Mouse (Mus musculus): ENCODE measurements around the gene Tmem9b.

Tmem9b gene

GRCm38 (mm10) chr7:109686585-109687128, 66.0 kb downstream of the Tmem9b start:
- no peak for DNase-seq (ENCODE audit: low spot score in 2 of 2)

All from natural killer cell, adult 2 months (primary cell).